ENCODE assay signal across 8 mouse cellular contexts in genomic region chr12:32897199-32898120, GRCm38 (mm10). TPM values are rescaled to one million over a fixed set of nuclear protein-coding genes. Genes with fewer than 3 reads are reported as not detected.
DNase-seq lines count a peak whose midpoint lies in the region; ATAC-seq and TF ChIP-seq lines count a peak whose summit lies in the region.

No protein-coding gene starts in this region.

- no peaks in the 10 kb centered on the region for H3K9me3 ChIP-seq in forebrain, embryonic 10.5 days
- no peaks in the 10 kb centered on the region for H3K9me3 ChIP-seq in heart, postnatal 0 days (replicated peaks; ENCODE audit: control insufficient read depth, low read length)
- no peaks in the 10 kb centered on the region for H3K9me3 ChIP-seq in liver, embryonic 15.5 days (replicated peaks)
- H3K9me3 ChIP-seq in neural tube, embryonic 14.5 days (ENCODE audit: control insufficient read depth, low read length): no peaks in the 10 kb centered on the region

- H3K36me3 ChIP-seq in forebrain, embryonic 10.5 days (replicated peaks): no peaks in the 10 kb centered on the region
- no peaks in the 10 kb centered on the region for H3K36me3 ChIP-seq in heart, postnatal 0 days (replicated peaks; ENCODE audit: control insufficient read depth, insufficient read depth, low read length)
- H3K36me3 ChIP-seq in liver, embryonic 15.5 days (replicated peaks): no peaks in the 10 kb centered on the region
- H3K36me3 ChIP-seq in neural tube, embryonic 14.5 days (ENCODE audit: control insufficient read depth, insufficient read depth, low read length): no peaks in the 10 kb centered on the region

- H3K4me2 ChIP-seq in heart, postnatal 0 days (ENCODE audit: low read depth, low read length): no peak overlapping the region
- no peak overlapping the region for H3K4me2 ChIP-seq in liver, embryonic 15.5 days
- no peak overlapping the region for H3K4me2 ChIP-seq in neural tube, embryonic 14.5 days (ENCODE audit: low read depth, low read length)

- H3K9ac ChIP-seq in heart, postnatal 0 days (replicated peaks; ENCODE audit: low read depth, low read length): no peak overlapping the region
- H3K9ac ChIP-seq in liver, embryonic 15.5 days: no peak overlapping the region
- H3K9ac ChIP-seq in neural tube, embryonic 14.5 days (replicated peaks; ENCODE audit: low read depth, low read length): no peak overlapping the region

- H3K4me3 ChIP-seq in forebrain, embryonic 10.5 days: no peak overlapping the region
- no peak overlapping the region for H3K4me3 ChIP-seq in heart, postnatal 0 days (ENCODE audit: low read depth, low read length)
- H3K4me3 ChIP-seq in liver, embryonic 15.5 days (replicated peaks): no peak overlapping the region
- H3K4me3 ChIP-seq in neural tube, embryonic 14.5 days (ENCODE audit: low read depth, low read length): no peak overlapping the region

- peak; percentile 68 for ATAC-seq in heart, postnatal 0 days (ENCODE audit: insufficient read depth, low read depth)
- ATAC-seq in liver, embryonic 15.5 days (ENCODE audit: insufficient read depth): 0 out of 2 replicates have a peak, but pooled peaks have one; percentile 34
- peak; percentile 80 for ATAC-seq in neural tube, embryonic 14.5 days (ENCODE audit: low read depth)

- WGBS in forebrain, embryonic 10.5 days: 52% methylated on average over 13 of the region's 13 CpGs
- WGBS in heart, postnatal 0 days: 50% methylated on average over 13 of the region's 13 CpGs
- WGBS in liver, embryonic 15.5 days (ENCODE audit: insufficient replicate concordance): 47% methylated on average over 13 of the region's 13 CpGs
- 48% methylated on average over 13 of the region's 13 CpGs for WGBS in neural tube, embryonic 14.5 days

- DNase-seq in CD8-positive naive resting alpha-beta T cell, adult 2 months (ENCODE audit: low read depth in 2 of 2, low spot score in 2 of 2): peak; percentile 71 to 82
- DNase-seq in c-Kit-negative CD71-positive TER-119-positive erythroid progenitor cells, embryonic 14.5 days (ENCODE audit: low read depth, low spot score): peak; percentile 54
- peak; percentile 83 for DNase-seq in forebrain, embryonic 10.5 days (ENCODE audit: extremely low spot score, low spot score)
- DNase-seq in heart, postnatal 0 days (ENCODE audit: low spot score): peak; percentile 78
- peak; percentile 87 to 95 for DNase-seq in kidney, postnatal 25 days
- DNase-seq in telencephalon, adult 2 months (ENCODE audit: low read depth, low spot score): peak; percentile 41

- peaks cover 7% of the 10 kb centered on the region for H3K4me1 ChIP-seq in forebrain, embryonic 10.5 days
- H3K4me1 ChIP-seq in heart, postnatal 0 days (ENCODE audit: control insufficient read depth, insufficient read depth): no peaks in the 10 kb centered on the region
- no peaks in the 10 kb centered on the region for H3K4me1 ChIP-seq in liver, embryonic 15.5 days (replicated peaks)
- no peaks in the 10 kb centered on the region for H3K4me1 ChIP-seq in neural tube, embryonic 14.5 days (ENCODE audit: control insufficient read depth, insufficient read depth, low read length)

- TF ChIP-seq EP300 in heart, postnatal 0 days (IDR thresholded peaks at IDR 0.05; ENCODE audit: low read depth): no peak

- no peak overlapping the region for H3K27ac ChIP-seq in forebrain, embryonic 10.5 days
- no peak overlapping the region for H3K27ac ChIP-seq in heart, postnatal 0 days (ENCODE audit: low read depth)
- no peak overlapping the region for H3K27ac ChIP-seq in liver, embryonic 15.5 days (replicated peaks)
- no peak overlapping the region for H3K27ac ChIP-seq in neural tube, embryonic 14.5 days (ENCODE audit: low read depth, low read length)

- peak; percentile 95 for TF ChIP-seq CTCF in heart, postnatal 0 days (IDR thresholded peaks at IDR 0.05; ENCODE audit: low read depth)

- H3K27me3 ChIP-seq in forebrain, embryonic 10.5 days (ENCODE audit: poor library complexity, severe bottlenecking): peaks cover 12% of the 10 kb centered on the region
- 0 out of 2 replicates have a peak, but pooled peaks cover 8% of the 10 kb centered on the region for H3K27me3 ChIP-seq in heart, postnatal 0 days (ENCODE audit: control insufficient read depth, insufficient read depth, low read length)
- H3K27me3 ChIP-seq in liver, embryonic 15.5 days: no peaks in the 10 kb centered on the region
- H3K27me3 ChIP-seq in neural tube, embryonic 14.5 days (ENCODE audit: control insufficient read depth, insufficient read depth, low read length): no peaks in the 10 kb centered on the region

RNA-seq across cellular contexts. Expression of gene Sypl, which starts 56.2 kb away (rescaled TPM):
- polyA plus RNA-seq in forebrain, embryonic 10.5 days (2016; fragmentation: Nextera tagmentation; extraction: Ambion mirVana): 48.6 and 52.0 TPM in 2 replicates
- total RNA-seq in heart, postnatal 0 days (2014; rRNA removed; ENCODE audit: low replicate concordance): 25.2 and 45.0 TPM in 2 replicates
- 91.1 and 96.3 TPM in 2 replicates for polyA plus RNA-seq in heart, postnatal 0 days (2015; fragmentation: Nextera tagmentation; extraction: Ambion mirVana)
- polyA plus RNA-seq in liver, embryonic 15.5 days (2015; fragmentation: Nextera tagmentation; extraction: Ambion mirVana): 40.4 and 42.0 TPM in 2 replicates
- 38.7 and 48.0 TPM in 2 replicates for polyA plus RNA-seq in neural tube, embryonic 14.5 days (2014; fragmentation: Nextera tagmentation; extraction: Ambion mirVana)

Comparison
In these comparisons a context has a peak if more than half of its experiments do, and no peak if none do; other contexts are left out.
1. DNase-seq: peak in every context shown above with its lines; median percentile 91 in kidney, postnatal 25 days; 83 in forebrain, embryonic 10.5 days; 78 in heart, postnatal 0 days; 76 in CD8-positive naive resting alpha-beta T cell, adult 2 months; 54 in c-Kit-negative CD71-positive TER-119-positive erythroid progenitor cells, embryonic 14.5 days; 41 in telencephalon, adult 2 months.